Mouse (Mus musculus) midbrain, embryonic 13.5 days (tissue): ENCODE data around the gene Slc25a54. TPM values are rescaled to one million over a fixed set of nuclear protein-coding genes. Genes with fewer than 3 reads are reported as not detected.

Source experiments
- ATAC-seq: fragments of 200-750 bp; cut with Nextera tagmentation; 2 replicates; pipeline ENCODE4 v1.8.0; 2017; ENCODE audit warnings: mild to moderate bottlenecking, moderate TSS enrichment, moderate library complexity
- H3K27ac ChIP-seq: fragments of 300-500 bp; sonication (generic); 2 replicates; pipeline ENCODE4 v1.5.1; 2015; ENCODE audit warnings: inconsistent platforms, mild to moderate bottlenecking, moderate library complexity
- H3K27me3 ChIP-seq: fragments of 300-500 bp; sonication (generic); 2 replicates; pipeline ENCODE4 v1.6.1; 2015; ENCODE audit warnings: mild to moderate bottlenecking, inconsistent platforms
- H3K36me3 ChIP-seq: fragments of 300-500 bp; sonication (generic); 2 replicates; pipeline ENCODE4 v1.6.1; 2015; ENCODE audit warnings: mild to moderate bottlenecking, inconsistent platforms
- H3K4me1 ChIP-seq: fragments of 300-500 bp; sonication (generic); replicated peaks from 2 replicates; pipeline ENCODE4 v1.6.1; 2015; ENCODE audit warnings: inconsistent platforms
- H3K4me2 ChIP-seq: fragments of 300-500 bp; sonication (generic); replicated peaks from 2 replicates; pipeline ENCODE4 v1.6.1; 2015; ENCODE audit warnings: moderate library complexity, mild to moderate bottlenecking, inconsistent platforms
- H3K4me3 ChIP-seq: fragments of 300-500 bp; sonication (generic); replicated peaks from 2 replicates; pipeline ENCODE4 v1.5.1; 2015; ENCODE audit warnings: mild to moderate bottlenecking, inconsistent platforms
- H3K9ac ChIP-seq: fragments of 300-500 bp; sonication (generic); replicated peaks from 2 replicates; pipeline ENCODE4 v1.6.1; 2015; ENCODE audit warnings: mild to moderate bottlenecking, inconsistent platforms
- H3K9me3 ChIP-seq: fragments of 300-500 bp; sonication (generic); 2 replicates; pipeline ENCODE4 v1.6.1; 2016; ENCODE audit warnings: mild to moderate bottlenecking, inconsistent platforms
- WGBS: fragments of 180-500 bp; shearing (Covaris S2); methylation state at CpG from one replicate; pipeline ENCODE4 v1.1.7; 2015; 5-methylcytosine and 5-hydroxymethylcytosine counted together
- polyA plus RNA-seq: library from polyadenylated mRNA; unstranded; fragments of >200 nt; fragmentation: Nextera tagmentation; extraction: Ambion mirVana; gene quantifications from 2 replicates; pipeline ENCODE4 v1.2.1, GENCODE M21; 2015

Gene Slc25a54
- polyA plus RNA-seq, 1 experiment from 2014 or later: not detected

- H3K9ac ChIP-seq: no peak overlapping the region
- H3K9me3 ChIP-seq: no peaks in the 10 kb centered on the region
- H3K27me3 ChIP-seq: no peaks in the 10 kb centered on the region
- no peaks in the 10 kb centered on the region for H3K4me1 ChIP-seq
- 84% methylated on average over 7 of the region's 7 CpGs for WGBS
- no peak overlapping the region for H3K27ac ChIP-seq
- no peaks in the 10 kb centered on the region for H3K36me3 ChIP-seq
- H3K4me2 ChIP-seq: no peak overlapping the region
- no peak overlapping the region for H3K4me3 ChIP-seq
- no peak for ATAC-seq
These were observed 17.9 kb upstream of the Slc25a54 start for GRCm38 (mm10) chr3:109062391-109062790.

GRCm38 (mm10) chr3:109062989-109063388, 17.3 kb upstream of the Slc25a54 start:
- Histone ChIP-seq H3K9me3 (no peaks in the 10 kb centered on the region), H3K4me3 (no peak overlapping the region), H3K9ac (no peak overlapping the region), H3K4me2 (no peak overlapping the region), H3K27ac (no peak overlapping the region), H3K4me1 (no peaks in the 10 kb centered on the region), H3K36me3 (no peaks in the 10 kb centered on the region), H3K27me3 (no peaks in the 10 kb centered on the region)
- 0 out of 2 replicates have a peak, but pooled peaks have one; percentile 58 for ATAC-seq
- 2% methylated on average over 6 of the region's 6 CpGs for WGBS

GRCm38 (mm10) chr3:109084418-109084817, 4.1 kb downstream of the Slc25a54 start:
- ATAC-seq: peak; percentile 56
- Histone ChIP-seq H3K4me3 (no peak overlapping the region), H3K36me3 (no peaks in the 10 kb centered on the region), H3K27me3 (no peaks in the 10 kb centered on the region), H3K27ac (no peak overlapping the region), H3K4me2 (no peak overlapping the region), H3K9ac (no peak overlapping the region), H3K9me3 (no peaks in the 10 kb centered on the region), H3K4me1 (0 out of 2 replicates have a peak, but pooled peaks cover 3% of the 10 kb centered on the region)
- WGBS: 93% methylated on average over 2 of the region's 2 CpGs

- Histone ChIP-seq H3K9ac (no peak overlapping the region), H3K27ac (no peak overlapping the region), H3K4me2 (no peak overlapping the region), H3K27me3 (no peaks in the 10 kb centered on the region), H3K9me3 (no peaks in the 10 kb centered on the region), H3K4me1 (0 out of 2 replicates have a peak, but pooled peaks cover 3% of the 10 kb centered on the region), H3K4me3 (no peak overlapping the region), H3K36me3 (no peaks in the 10 kb centered on the region)
- WGBS: 4% methylated on average over 2 of the region's 2 CpGs
- ATAC-seq: no peak
These were observed 8.2 kb downstream of the Slc25a54 start for GRCm38 (mm10) chr3:109088460-109088859.

GRCm38 (mm10) chr3:109104702-109105101, 24.4 kb downstream of the Slc25a54 start:
- Histone ChIP-seq H3K4me3 (no peak overlapping the region), H3K9ac (no peak overlapping the region), H3K4me2 (no peak overlapping the region), H3K27ac (no peak overlapping the region), H3K36me3 (no peaks in the 10 kb centered on the region), H3K27me3 (no peaks in the 10 kb centered on the region), H3K9me3 (no peaks in the 10 kb centered on the region), H3K4me1 (no peaks in the 10 kb centered on the region)
- no peak for ATAC-seq
- 63% methylated on average over 8 of the region's 8 CpGs for WGBS

GRCm38 (mm10) chr3:109117136-109117535, 36.9 kb downstream of the Slc25a54 start:
- Histone ChIP-seq H3K27ac (no peak overlapping the region), H3K4me1 (peaks cover 4% of the 10 kb centered on the region; the same call in 1 of the 2 replicates), H3K9me3 (no peaks in the 10 kb centered on the region), H3K36me3 (no peaks in the 10 kb centered on the region), H3K4me3 (no peak overlapping the region), H3K27me3 (no peaks in the 10 kb centered on the region), H3K4me2 (no peak overlapping the region), H3K9ac (no peak overlapping the region)
- no peak for ATAC-seq

GRCm38 (mm10) chr3:109119562-109119961, 39.3 kb downstream of the Slc25a54 start:
- WGBS: 89% methylated on average over 5 of the region's 5 CpGs
- Histone ChIP-seq H3K27ac (no peak overlapping the region), H3K4me1 (peaks cover 22% of the 10 kb centered on the region), H3K9me3 (no peaks in the 10 kb centered on the region), H3K4me3 (no peak overlapping the region), H3K36me3 (no peaks in the 10 kb centered on the region), H3K27me3 (no peaks in the 10 kb centered on the region), H3K9ac (no peak overlapping the region), H3K4me2 (no peak overlapping the region)
- ATAC-seq: no peak

GRCm38 (mm10) chr3:109119973-109120372, 39.7 kb downstream of the Slc25a54 start:
- H3K4me3 ChIP-seq: no peak overlapping the region
- no peak overlapping the region for H3K27ac ChIP-seq
- 81% methylated on average over 5 of the region's 5 CpGs for WGBS
- no peak overlapping the region for H3K9ac ChIP-seq
- peaks cover 22% of the 10 kb centered on the region for H3K4me1 ChIP-seq
- H3K9me3 ChIP-seq: no peaks in the 10 kb centered on the region
- no peaks in the 10 kb centered on the region for H3K27me3 ChIP-seq
- no peak overlapping the region for H3K4me2 ChIP-seq
- ATAC-seq: no peak
- no peaks in the 10 kb centered on the region for H3K36me3 ChIP-seq

- WGBS: 3% methylated on average over 40 of the region's 49 CpGs
- Histone ChIP-seq H3K4me3 (peak within 1 kb of the TSS; percentile 75), H3K4me1 (peaks cover 22% of the 10 kb centered on the region), H3K9ac (peak within 1 kb of the TSS; percentile 88), H3K27ac (peak within 1 kb of the TSS; percentile 64; the same call in 1 of the 2 replicates), H3K4me2 (peak within 1 kb of the TSS; percentile 78), H3K36me3 (peaks cover 4% of the 10 kb centered on the region; the same call in 1 of the 2 replicates), H3K27me3 (no peaks in the 10 kb centered on the region), H3K9me3 (no peaks in the 10 kb centered on the region)
- ATAC-seq: peak; percentile 97
These were observed 42.6 kb downstream of the Slc25a54 start, which contains the start of gene Slc25a24 for GRCm38 (mm10) chr3:109122641-109123530. TSS of gene Slc25a24 (plus strand) at chr3:109123149.

GRCm38 (mm10) chr3:109123531-109123981, 43.3 kb downstream of the Slc25a54 start:
- Histone ChIP-seq H3K4me3 (peak overlapping the region; percentile 75), H3K4me2 (peak overlapping the region; percentile 78), H3K9ac (peak overlapping the region; percentile 88), H3K9me3 (no peaks in the 10 kb centered on the region), H3K27me3 (no peaks in the 10 kb centered on the region), H3K27ac (no peak overlapping the region), H3K4me1 (peaks cover 22% of the 10 kb centered on the region), H3K36me3 (peaks cover 4% of the 10 kb centered on the region; the same call in 1 of the 2 replicates)
- WGBS: 8% methylated on average over 8 of the region's 8 CpGs
- no peak; the same call in 1 of the 2 replicates for ATAC-seq

- Histone ChIP-seq H3K27ac (no peak overlapping the region), H3K9ac (no peak overlapping the region), H3K27me3 (no peaks in the 10 kb centered on the region), H3K9me3 (no peaks in the 10 kb centered on the region), H3K4me3 (peak overlapping the region; percentile 75), H3K4me2 (peak overlapping the region; percentile 78), H3K4me1 (peaks cover 22% of the 10 kb centered on the region), H3K36me3 (peaks cover 4% of the 10 kb centered on the region; the same call in 1 of the 2 replicates)
- WGBS: 64% methylated on average over 4 of the region's 4 CpGs
- no peak for ATAC-seq
These were observed 43.8 kb downstream of the Slc25a54 start for GRCm38 (mm10) chr3:109124091-109124490.

- no peaks in the 10 kb centered on the region for H3K9me3 ChIP-seq
- no peak overlapping the region for H3K4me3 ChIP-seq
- no peaks in the 10 kb centered on the region for H3K27me3 ChIP-seq
- no peak overlapping the region for H3K9ac ChIP-seq
- peaks cover 4% of the 10 kb centered on the region; the same call in 1 of the 2 replicates for H3K36me3 ChIP-seq
- H3K27ac ChIP-seq: no peak overlapping the region
- ATAC-seq: no peak
- no peak overlapping the region for H3K4me2 ChIP-seq
- H3K4me1 ChIP-seq: peaks cover 22% of the 10 kb centered on the region
- 89% methylated on average over 6 of the region's 6 CpGs for WGBS
These were observed 45.3 kb downstream of the Slc25a54 start for GRCm38 (mm10) chr3:109125531-109125930.
